Mouse (Mus musculus) liver, postnatal 0 days (tissue): ENCODE data around the gene Cxcr5. TPM values are rescaled to one million over a fixed set of nuclear protein-coding genes. Genes with fewer than 3 reads are reported as not detected.

Source experiments
- ATAC-seq: fragments of 200-750 bp; cut with Nextera tagmentation; 2 replicates; pipeline ENCODE4 v1.8.0; 2017; ENCODE audit warnings: mild to moderate bottlenecking, moderate library complexity
- DNase-seq: peaks from one replicate; pipeline ENCODE4 v3.0.0-alpha.2; 2016
- H3K27ac ChIP-seq: fragments of 300-500 bp; sonication (generic); 2 replicates; pipeline ENCODE4 v1.5.1; 2014; ENCODE audit warnings: antibody characterized with exemption, moderate library complexity, mild to moderate bottlenecking, low read depth
- H3K27me3 ChIP-seq: fragments of 300-500 bp; sonication (generic); 2 replicates; pipeline ENCODE4 v1.6.1; 2014; ENCODE audit warnings: low read length, control low read depth, mixed read lengths; ENCODE audit not compliant: insufficient read depth
- H3K36me3 ChIP-seq: fragments of 300-500 bp; sonication (generic); replicated peaks from 2 replicates; pipeline ENCODE4 v1.6.1; 2014; ENCODE audit warnings: mild to moderate bottlenecking, control low read depth, low read length, moderate library complexity, mixed read lengths; ENCODE audit not compliant: insufficient read depth
- H3K4me1 ChIP-seq: fragments of 300-500 bp; sonication (generic); 2 replicates; pipeline ENCODE4 v1.6.1; 2014; ENCODE audit warnings: antibody characterized with exemption, mild to moderate bottlenecking, control low read depth; ENCODE audit not compliant: insufficient read depth
- H3K4me2 ChIP-seq: fragments of 300-500 bp; sonication (generic); 2 replicates; pipeline ENCODE4 v1.6.1; 2014; ENCODE audit warnings: low read depth, mild to moderate bottlenecking, low read length, moderate library complexity, mixed read lengths
- H3K4me3 ChIP-seq: fragments of 300-500 bp; sonication (generic); 2 replicates; pipeline ENCODE4 v1.5.1; 2014; ENCODE audit warnings: low read depth, low read length
- H3K9ac ChIP-seq: fragments of 300-500 bp; sonication (generic); replicated peaks from 2 replicates; pipeline ENCODE4 v1.6.1; 2014; ENCODE audit warnings: mild to moderate bottlenecking, moderate library complexity
- H3K9me3 ChIP-seq: fragments of 300-500 bp; sonication (generic); 2 replicates; pipeline ENCODE4 v1.6.1; 2016; ENCODE audit warnings: mild to moderate bottlenecking, control low read depth, low read length, mixed read lengths
- CTCF ChIP-seq: sonication (generic); IDR thresholded peaks from 2 replicates; pipeline ENCODE4 v1.5.1; 2016; ENCODE audit warnings: antibody characterized with exemption, low read depth
- EP300 ChIP-seq: IDR thresholded peaks from 2 replicates; pipeline ENCODE4 v1.6.1; 2016; ENCODE audit warnings: antibody characterized with exemption, low read depth, mild to moderate bottlenecking
- WGBS: fragments of 180-500 bp; shearing (Covaris S2); extraction: QIAGEN DNeasy Blood & Tissue Kit; methylation state at CpG from one replicate; pipeline ENCODE4 v1.1.7; 2014; ENCODE audit not compliant: insufficient replicate concordance; 5-methylcytosine and 5-hydroxymethylcytosine counted together
- polyA plus RNA-seq: library from polyadenylated mRNA; unstranded; fragments of >200 nt; fragmentation: Nextera tagmentation; extraction: Ambion mirVana; gene quantifications from 2 replicates; pipeline ENCODE4 v1.2.1, GENCODE M21; 2015

Cxcr5 gene
- polyA plus RNA-seq, 1 experiment from 2014 or later: 0.55 TPM

DNA sequence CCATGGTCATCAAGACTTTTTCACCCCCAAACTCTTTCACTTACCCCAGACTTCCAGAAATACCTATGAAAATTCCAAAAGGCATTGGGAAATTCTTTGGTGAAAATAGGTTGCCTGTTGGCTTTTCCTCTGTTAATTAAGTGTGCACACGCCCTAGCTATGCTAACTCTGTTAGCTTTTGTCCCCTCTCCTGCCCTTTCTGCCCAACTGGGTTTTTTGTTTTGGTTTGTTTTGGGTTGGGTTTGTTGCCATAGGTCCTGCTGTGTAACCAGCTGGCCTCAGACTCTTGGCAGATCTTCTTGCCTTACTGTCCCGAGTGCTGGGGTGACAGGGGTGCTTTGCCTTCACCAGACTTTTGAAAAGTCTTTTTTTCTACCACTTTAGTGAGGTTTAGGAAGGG lies 29.3 kb upstream of the Cxcr5 start:
- no peak for TF ChIP-seq CTCF
- no peak for TF ChIP-seq EP300
- no peaks in the 10 kb centered on the region for H3K36me3 ChIP-seq
- H3K27ac ChIP-seq: no peak overlapping the region
- no peaks in the 10 kb centered on the region for H3K27me3 ChIP-seq
- WGBS: 54% methylated on average over 2 of the region's 2 CpGs
- DNase-seq (no peak), ATAC-seq (no peak)
- no peak overlapping the region for H3K9ac ChIP-seq
- no peak overlapping the region for H3K4me2 ChIP-seq
- peaks cover 7% of the 10 kb centered on the region; the same call in 1 of the 2 replicates for H3K4me1 ChIP-seq
- H3K4me3 ChIP-seq: no peak overlapping the region
- no peaks in the 10 kb centered on the region for H3K9me3 ChIP-seq

GRCm38 (mm10) chr9:44589095-44589494 lies 27.4 kb upstream of the Cxcr5 start:
- TF ChIP-seq EP300 (no peak), CTCF (no peak)
- Histone ChIP-seq H3K9ac (no peak overlapping the region), H3K4me2 (no peak overlapping the region), H3K4me1 (peaks cover 7% of the 10 kb centered on the region; the same call in 1 of the 2 replicates), H3K27ac (no peak overlapping the region), H3K36me3 (no peaks in the 10 kb centered on the region), H3K4me3 (no peak overlapping the region), H3K9me3 (peaks cover 1% of the 10 kb centered on the region; the same call in 1 of the 2 replicates), H3K27me3 (no peaks in the 10 kb centered on the region)
- DNase-seq (no peak), ATAC-seq (no peak)

DNA sequence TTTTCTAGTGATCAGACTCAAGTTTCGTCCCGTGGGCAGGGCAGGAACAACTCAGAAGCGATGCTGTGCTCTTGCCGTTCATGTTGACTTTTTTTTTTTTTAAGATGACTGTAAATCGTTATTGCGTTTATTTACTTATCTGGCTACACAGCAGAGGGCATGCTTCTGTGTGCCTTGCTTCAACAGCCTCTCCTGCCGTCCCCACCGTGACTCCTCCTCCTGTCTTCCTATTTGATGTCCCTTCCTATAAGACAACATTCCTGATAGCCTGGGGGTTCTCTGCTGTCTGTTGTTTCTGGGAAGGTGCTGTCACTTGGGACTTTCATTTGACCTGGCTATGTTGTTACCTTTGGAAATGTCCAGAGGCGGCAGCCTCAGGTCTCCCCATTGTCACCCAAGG lies 26.9 kb upstream of the Cxcr5 start:
- DNase-seq: no peak
- H3K4me1 ChIP-seq: peaks cover 7% of the 10 kb centered on the region; the same call in 1 of the 2 replicates

GRCm38 (mm10) chr9:44587262-44588160 lies 25.8 kb upstream of the Cxcr5 start:
- no peak for ATAC-seq
- Histone ChIP-seq H3K4me1 (0 out of 2 replicates have a peak, but pooled peaks cover 7% of the 10 kb centered on the region), H3K27ac (no peak overlapping the region), H3K9ac (no peak overlapping the region), H3K4me2 (no peak overlapping the region), H3K4me3 (no peak overlapping the region), H3K27me3 (no peaks in the 10 kb centered on the region), H3K9me3 (peaks cover 4% of the 10 kb centered on the region; the same call in 1 of the 2 replicates), H3K36me3 (no peaks in the 10 kb centered on the region)
- DNase-seq: no peak
- no peak for TF ChIP-seq CTCF
- peak; percentile 49 for TF ChIP-seq EP300
- 52% methylated on average over 9 of the region's 9 CpGs for WGBS

More for the DNA sequence above, 26.9 kb upstream of the Cxcr5 start:
- no peak overlapping the region for H3K4me3 ChIP-seq
- no peak overlapping the region for H3K9ac ChIP-seq
- H3K36me3 ChIP-seq: no peaks in the 10 kb centered on the region
- ATAC-seq: no peak
- WGBS: 35% methylated on average over 9 of the region's 9 CpGs
- H3K27ac ChIP-seq: no peak overlapping the region
- H3K9me3 ChIP-seq: peaks cover 4% of the 10 kb centered on the region; the same call in 1 of the 2 replicates
- peak overlapping the region; percentile 18; the same call in 1 of the 2 replicates for H3K4me2 ChIP-seq
- TF ChIP-seq EP300 (no peak), CTCF (no peak)
- H3K27me3 ChIP-seq: no peaks in the 10 kb centered on the region

DNA sequence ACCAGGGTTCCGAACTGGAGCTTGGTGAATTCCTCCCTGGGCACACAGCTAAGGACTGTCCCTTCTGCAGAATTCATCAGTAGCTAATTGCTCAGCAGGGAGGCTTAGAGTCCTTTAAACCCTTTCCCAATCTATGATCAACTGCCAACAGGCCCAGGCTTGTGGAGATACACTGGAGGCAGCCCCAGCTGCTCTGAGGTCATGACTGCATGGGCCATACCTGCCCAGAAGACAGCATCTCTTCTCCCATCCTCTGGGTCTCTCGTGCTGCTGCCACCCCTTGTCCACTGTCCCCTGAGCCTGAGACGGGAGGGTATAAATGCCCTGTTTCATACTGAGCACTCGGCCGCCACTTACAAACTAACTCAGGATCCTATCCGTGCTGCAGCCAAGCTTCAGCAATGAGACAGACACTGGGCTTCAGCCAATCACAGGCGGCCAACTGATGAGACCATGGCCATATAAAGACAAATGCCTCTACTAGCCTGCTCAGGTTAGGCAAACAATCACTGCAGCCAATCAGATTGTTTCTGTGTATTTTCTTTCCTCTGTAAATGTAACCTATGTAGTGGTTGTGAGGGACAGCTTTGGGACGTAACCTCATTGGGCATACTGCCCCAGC lies 25.1 kb upstream of the Cxcr5 start:
- Histone ChIP-seq H3K4me1 (peaks cover 14% of the 10 kb centered on the region), H3K27ac (no peak overlapping the region), H3K36me3 (no peaks in the 10 kb centered on the region), H3K4me3 (no peak overlapping the region), H3K27me3 (no peaks in the 10 kb centered on the region), H3K9ac (no peak overlapping the region), H3K9me3 (peaks cover 4% of the 10 kb centered on the region; the same call in 1 of the 2 replicates), H3K4me2 (no peak overlapping the region)
- 77% methylated on average over 8 of the region's 8 CpGs for whole genome bisulfite sequencing
- DNase-seq (no peak), ATAC-seq (no peak)
- TF ChIP-seq CTCF (no peak), EP300 (no peak)

DNA sequence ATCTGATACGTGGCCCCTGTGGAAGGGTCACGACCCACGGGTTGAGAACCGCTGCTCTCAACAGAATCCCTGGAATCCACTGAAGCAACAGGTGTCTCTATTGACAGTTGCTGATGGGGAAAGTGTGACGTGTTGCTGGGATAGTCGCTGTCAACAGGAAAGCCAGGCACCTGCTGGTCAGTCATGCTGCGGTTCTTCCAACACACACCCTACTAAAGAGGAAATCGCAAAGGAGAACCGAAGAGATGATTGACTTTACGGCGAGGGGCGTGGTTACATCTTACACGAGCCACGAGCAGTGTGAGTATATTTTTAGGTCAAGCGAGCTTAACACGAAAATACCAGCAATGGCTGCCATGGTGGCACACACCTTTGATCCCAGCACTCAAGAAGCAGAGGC lies 20.7 kb upstream of the Cxcr5 start:
- H3K4me2 ChIP-seq: peak overlapping the region; percentile 30
- WGBS: 34% methylated on average over 16 of the region's 16 CpGs
- TF ChIP-seq EP300 (no peak), CTCF (peak; percentile 9; the same call in 1 of the 2 replicates)
- H3K9ac ChIP-seq: no peak overlapping the region
- peaks cover 4% of the 10 kb centered on the region; the same call in 1 of the 2 replicates for H3K9me3 ChIP-seq
- H3K36me3 ChIP-seq: no peaks in the 10 kb centered on the region
- no peak overlapping the region for H3K4me3 ChIP-seq
- 0 out of 2 replicates have a peak, but pooled peaks have one; percentile 7 for ATAC-seq
- peak overlapping the region; percentile 73; the same call in 1 of the 2 replicates for H3K27ac ChIP-seq
- H3K4me1 ChIP-seq: peaks cover 21% of the 10 kb centered on the region
- H3K27me3 ChIP-seq: no peaks in the 10 kb centered on the region
- peak; percentile 61 for DNase-seq
